Mouse (Mus musculus): Measurements from ENCODE around the gene Rbm38. TPM values are rescaled to one million over a fixed set of nuclear protein-coding genes. Genes with fewer than 3 reads are reported as not detected.

Rbm38 gene
- polyA plus RNA-seq, 1 experiment from 2014 or later: 37.9 TPM

DNA sequence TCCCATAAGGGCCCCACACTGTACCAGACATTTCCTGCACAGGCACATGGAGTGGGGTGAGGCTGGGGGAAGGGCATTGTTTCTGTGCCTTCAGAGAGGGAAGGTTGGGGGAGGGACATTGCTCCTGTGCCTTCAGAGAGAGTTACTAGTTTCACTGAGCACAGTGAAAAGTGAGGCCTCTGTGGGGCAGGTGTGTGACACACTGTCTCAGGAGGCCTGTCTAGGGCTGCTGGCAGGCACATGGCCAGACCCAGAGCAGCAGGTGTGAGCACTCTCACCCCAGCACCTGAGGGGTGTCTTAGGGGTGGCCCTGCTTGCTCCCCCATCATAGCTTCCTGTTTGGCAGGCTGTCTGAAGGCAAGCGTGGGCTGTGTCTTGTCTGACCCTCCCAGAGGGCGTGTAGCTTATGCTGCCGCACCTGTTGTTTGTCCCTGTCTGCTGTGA lies 6.4 kb downstream of the Rbm38 start:
- Histone ChIP-seq H3K9me3 (ENCODE audit: control insufficient read depth, low read depth, low read length) (no peaks in the 10 kb centered on the region), H3K4me1 (ENCODE audit: control insufficient read depth, insufficient read depth, low read length) (peaks cover 49% of the 10 kb centered on the region), H3K27me3 (ENCODE audit: control insufficient read depth, insufficient read depth, low read length) (no peaks in the 10 kb centered on the region), H3K4me3 (ENCODE audit: low read depth, low read length) (no peak overlapping the region), H3K4me2 (replicated peaks; ENCODE audit: low read depth, low read length) (no peak overlapping the region), H3K27ac (ENCODE audit: low read length) (peak overlapping the region; percentile 63), H3K36me3 (ENCODE audit: control insufficient read depth, insufficient read depth, low read length) (peaks cover under 1% of the 10 kb centered on the region), H3K9ac (replicated peaks; ENCODE audit: low read depth, low read length) (no peak overlapping the region)
- 0 out of 2 replicates have a peak, but pooled peaks have one; percentile 5 for ATAC-seq (ENCODE audit: insufficient number of reproducible peaks, insufficient read depth, low FRiP score, low read depth)
- WGBS: 51% methylated on average over 3 of the region's 3 CpGs

DNA sequence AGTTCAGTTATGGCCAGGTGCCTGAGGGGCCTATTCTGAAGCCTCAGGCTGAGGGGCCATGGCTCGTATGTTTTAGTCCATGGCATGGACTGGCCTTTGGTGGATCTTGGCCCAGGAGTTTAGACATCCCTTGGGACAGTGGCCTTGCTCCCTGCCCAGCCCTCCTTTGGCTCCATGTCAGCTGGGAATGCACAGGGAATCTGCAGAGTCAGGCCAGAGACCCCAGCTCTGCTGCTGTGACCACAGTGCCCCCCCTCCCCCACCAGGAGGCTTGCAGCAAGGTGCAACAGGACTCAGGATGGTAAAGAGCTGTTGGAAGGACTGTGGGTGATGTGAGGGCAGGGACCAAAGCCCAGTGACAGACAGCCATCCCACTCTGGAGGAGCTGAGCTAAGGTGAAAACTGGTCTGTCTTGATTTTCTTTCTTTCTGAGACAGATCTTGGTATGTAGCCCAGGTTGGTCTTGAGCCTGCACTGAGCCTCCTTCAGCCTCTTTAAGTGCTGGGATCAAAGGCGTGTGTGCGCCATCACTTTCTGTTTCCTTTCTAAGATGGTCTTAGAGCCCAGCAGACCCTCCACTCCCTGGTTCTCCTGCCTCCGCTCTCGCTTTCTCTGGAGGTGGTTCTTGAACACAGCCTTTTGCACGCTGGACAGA lies 7.0 kb downstream of the Rbm38 start:
- H3K36me3 ChIP-seq (ENCODE audit: control insufficient read depth, insufficient read depth, low read length): peaks cover 5% of the 10 kb centered on the region

DNA sequence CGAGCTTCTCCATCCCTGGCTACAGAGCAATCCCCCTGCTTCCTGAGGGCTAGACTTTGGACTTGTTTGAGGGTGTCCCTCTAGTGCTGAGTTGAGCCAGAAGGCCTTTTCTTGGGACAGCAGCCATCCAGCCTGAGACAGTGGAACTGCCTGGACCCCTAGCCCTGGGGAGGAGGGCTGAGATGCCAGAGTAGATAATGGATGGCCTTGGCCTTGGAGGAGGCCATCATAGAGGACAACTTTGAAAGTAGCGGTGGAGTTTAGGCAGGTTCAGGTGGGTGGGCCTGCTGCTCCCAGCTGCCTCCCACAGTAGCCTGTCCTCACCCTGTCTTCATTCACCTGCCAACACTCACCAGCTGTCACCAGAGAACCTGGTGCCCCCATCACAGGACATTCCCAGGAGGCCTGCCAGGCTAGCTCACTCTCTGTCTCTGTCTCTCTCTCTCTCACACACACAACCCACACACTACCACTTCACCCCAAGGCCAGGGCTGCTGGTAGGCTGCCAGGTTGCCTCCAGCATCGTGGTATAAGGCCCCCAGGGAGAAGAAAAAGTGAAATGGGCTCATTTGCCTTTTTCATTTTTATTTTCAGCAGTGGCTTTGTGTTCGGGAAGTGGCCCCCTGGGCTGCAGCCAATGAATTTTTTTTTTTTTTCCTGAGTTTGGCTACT lies 7.7 kb downstream of the Rbm38 start:
- no peak overlapping the region for H3K4me3 ChIP-seq (ENCODE audit: low read depth, low read length)
- 84% methylated on average over 4 of the region's 4 CpGs for WGBS
- peaks cover 5% of the 10 kb centered on the region for H3K36me3 ChIP-seq (ENCODE audit: control insufficient read depth, insufficient read depth, low read length)
- H3K9ac ChIP-seq (replicated peaks; ENCODE audit: low read depth, low read length): no peak overlapping the region
- no peak overlapping the region for H3K27ac ChIP-seq (ENCODE audit: low read length)
- H3K27me3 ChIP-seq (ENCODE audit: control insufficient read depth, insufficient read depth, low read length): no peaks in the 10 kb centered on the region
- H3K9me3 ChIP-seq (ENCODE audit: control insufficient read depth, low read depth, low read length): no peaks in the 10 kb centered on the region
- H3K4me2 ChIP-seq (replicated peaks; ENCODE audit: low read depth, low read length): no peak overlapping the region
- H3K4me1 ChIP-seq (ENCODE audit: control insufficient read depth, insufficient read depth, low read length): peaks cover 46% of the 10 kb centered on the region
- ATAC-seq (ENCODE audit: insufficient number of reproducible peaks, insufficient read depth, low FRiP score, low read depth): no peak

More for the DNA sequence above, 7.0 kb downstream of the Rbm38 start:
- H3K27ac ChIP-seq (ENCODE audit: low read length): peak overlapping the region; percentile 63; the same call in 1 of the 2 replicates
- H3K4me3 ChIP-seq (ENCODE audit: low read depth, low read length): no peak overlapping the region
- H3K4me1 ChIP-seq (ENCODE audit: control insufficient read depth, insufficient read depth, low read length): peaks cover 49% of the 10 kb centered on the region
- H3K4me2 ChIP-seq (replicated peaks; ENCODE audit: low read depth, low read length): no peak overlapping the region
- no peaks in the 10 kb centered on the region for H3K27me3 ChIP-seq (ENCODE audit: control insufficient read depth, insufficient read depth, low read length)
- no peak for ATAC-seq (ENCODE audit: insufficient number of reproducible peaks, insufficient read depth, low FRiP score, low read depth)
- H3K9ac ChIP-seq (replicated peaks; ENCODE audit: low read depth, low read length): no peak overlapping the region
- H3K9me3 ChIP-seq (ENCODE audit: control insufficient read depth, low read depth, low read length): no peaks in the 10 kb centered on the region
- 87% methylated on average over 6 of the region's 6 CpGs for WGBS

DNA sequence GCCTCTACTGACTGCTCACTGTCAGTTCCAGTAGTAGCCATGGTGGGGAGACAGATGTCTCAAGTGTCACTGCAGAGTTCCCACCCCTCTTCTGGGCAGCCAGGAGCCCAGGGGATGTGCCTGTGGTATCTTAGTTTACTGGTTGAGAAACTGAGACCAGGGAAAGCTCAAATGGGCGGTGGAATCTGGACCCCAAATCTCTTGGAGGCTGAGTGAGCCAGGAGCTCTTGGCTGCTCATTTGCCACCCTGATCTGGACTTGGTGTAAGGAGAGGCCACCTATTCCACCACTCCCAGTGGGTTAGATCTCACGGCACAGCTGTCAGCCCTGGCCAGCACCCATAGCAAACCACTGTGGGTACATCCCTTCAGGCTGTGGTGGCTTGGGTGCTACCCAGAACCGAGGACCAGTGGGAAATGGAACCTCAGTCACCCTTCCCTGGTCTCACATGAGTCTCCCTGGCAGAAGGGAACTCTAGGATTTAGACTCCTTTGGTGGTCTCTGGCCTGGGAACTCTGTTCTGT lies 8.3 kb downstream of the Rbm38 start:
- peaks cover 40% of the 10 kb centered on the region for H3K4me1 ChIP-seq (ENCODE audit: control insufficient read depth, insufficient read depth, low read length)
- ATAC-seq (ENCODE audit: insufficient number of reproducible peaks, insufficient read depth, low FRiP score, low read depth): no peak
- WGBS: 85% methylated on average over 3 of the region's 3 CpGs

DNA sequence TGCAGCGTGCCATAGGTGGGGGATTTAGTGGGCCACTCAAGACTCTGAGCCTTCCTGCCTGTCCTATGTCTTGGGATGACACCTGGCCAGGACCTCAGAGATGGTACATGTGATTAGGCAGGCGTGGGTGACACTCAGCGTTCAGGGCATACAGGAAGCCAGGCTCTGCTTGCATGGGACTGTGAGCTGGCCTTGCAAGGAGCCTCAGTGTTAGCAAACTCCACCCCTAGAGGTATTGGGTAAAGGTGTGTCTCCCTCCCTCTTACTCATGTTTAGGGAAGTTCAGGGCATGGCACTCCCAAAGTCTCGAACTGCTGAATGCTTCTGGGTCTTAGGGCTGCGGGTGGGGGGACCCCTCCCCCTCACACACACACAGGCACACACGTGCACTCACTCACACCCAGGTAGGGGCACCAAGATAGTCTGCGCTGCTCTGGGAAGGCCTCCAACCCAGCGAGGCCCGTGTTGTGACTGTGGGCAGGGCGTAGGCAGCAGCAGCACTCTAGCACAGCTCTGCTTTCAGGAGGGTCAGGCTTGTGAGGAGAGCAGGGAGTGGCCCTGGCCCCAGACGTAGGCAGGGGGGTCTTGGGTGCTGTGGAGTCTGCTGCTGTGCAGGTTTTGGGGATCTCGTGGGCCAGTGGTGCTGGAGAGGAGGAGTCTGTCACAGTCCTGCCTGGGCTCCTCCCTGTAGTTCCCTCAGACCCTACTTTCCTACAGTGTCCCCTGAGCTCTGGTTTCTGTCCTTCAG lies 10.5 kb downstream of the Rbm38 start:
- no peaks in the 10 kb centered on the region for H3K27me3 ChIP-seq (ENCODE audit: control insufficient read depth, insufficient read depth, low read length)
- H3K4me2 ChIP-seq (replicated peaks; ENCODE audit: low read depth, low read length): no peak overlapping the region
- ATAC-seq (ENCODE audit: insufficient number of reproducible peaks, insufficient read depth, low FRiP score, low read depth): peak; percentile 78
- H3K36me3 ChIP-seq (ENCODE audit: control insufficient read depth, insufficient read depth, low read length): peaks cover 16% of the 10 kb centered on the region
- peak overlapping the region; percentile 52 for H3K27ac ChIP-seq (ENCODE audit: low read length)
- no peaks in the 10 kb centered on the region for H3K9me3 ChIP-seq (ENCODE audit: control insufficient read depth, low read depth, low read length)
- WGBS: 71% methylated on average over 12 of the region's 12 CpGs
- H3K4me1 ChIP-seq (ENCODE audit: control insufficient read depth, insufficient read depth, low read length): peaks cover 21% of the 10 kb centered on the region
- no peak overlapping the region for H3K9ac ChIP-seq (replicated peaks; ENCODE audit: low read depth, low read length)
- no peak overlapping the region for H3K4me3 ChIP-seq (ENCODE audit: low read depth, low read length)

More for the DNA sequence above, 8.3 kb downstream of the Rbm38 start:
- Histone ChIP-seq H3K9me3 (ENCODE audit: control insufficient read depth, low read depth, low read length) (no peaks in the 10 kb centered on the region), H3K4me3 (ENCODE audit: low read depth, low read length) (no peak overlapping the region), H3K27ac (ENCODE audit: low read length) (no peak overlapping the region), H3K27me3 (ENCODE audit: control insufficient read depth, insufficient read depth, low read length) (no peaks in the 10 kb centered on the region), H3K4me2 (replicated peaks; ENCODE audit: low read depth, low read length) (no peak overlapping the region), H3K9ac (replicated peaks; ENCODE audit: low read depth, low read length) (no peak overlapping the region), H3K36me3 (ENCODE audit: control insufficient read depth, insufficient read depth, low read length) (peaks cover 6% of the 10 kb centered on the region)

DNA sequence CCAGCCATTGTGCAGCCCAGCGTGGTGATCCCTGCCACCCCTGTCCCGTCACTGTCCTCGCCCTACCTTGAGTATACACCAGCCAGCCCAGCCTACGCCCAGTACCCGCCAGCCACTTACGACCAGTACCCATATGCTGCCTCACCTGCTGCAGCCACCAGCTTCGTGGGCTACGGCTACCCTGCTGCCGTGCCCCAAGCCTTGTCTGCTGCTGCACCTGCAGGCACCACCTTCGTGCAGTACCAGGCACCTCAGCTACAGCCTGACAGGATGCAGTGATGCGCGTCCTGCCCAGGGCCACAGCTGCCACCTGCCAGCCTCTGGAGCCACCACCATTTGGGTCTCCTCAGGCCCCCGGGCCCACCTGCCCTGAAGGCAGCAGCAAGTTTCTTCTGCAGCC lies 13.2 kb downstream of the Rbm38 start:
- H3K27me3 ChIP-seq (ENCODE audit: control insufficient read depth, insufficient read depth, low read length): no peaks in the 10 kb centered on the region
- peaks cover 16% of the 10 kb centered on the region for H3K36me3 ChIP-seq (ENCODE audit: control insufficient read depth, insufficient read depth, low read length)
- WGBS: 96% methylated on average over 13 of the region's 13 CpGs
- no peak overlapping the region for H3K9ac ChIP-seq (replicated peaks; ENCODE audit: low read depth, low read length)
- no peaks in the 10 kb centered on the region for H3K9me3 ChIP-seq (ENCODE audit: control insufficient read depth, low read depth, low read length)
- H3K4me3 ChIP-seq (ENCODE audit: low read depth, low read length): no peak overlapping the region
- no peak for ATAC-seq (ENCODE audit: insufficient number of reproducible peaks, insufficient read depth, low FRiP score, low read depth)
- H3K27ac ChIP-seq (ENCODE audit: low read length): no peak overlapping the region
- no peaks in the 10 kb centered on the region for H3K4me1 ChIP-seq (ENCODE audit: control insufficient read depth, insufficient read depth, low read length)
- H3K4me2 ChIP-seq (replicated peaks; ENCODE audit: low read depth, low read length): no peak overlapping the region

DNA sequence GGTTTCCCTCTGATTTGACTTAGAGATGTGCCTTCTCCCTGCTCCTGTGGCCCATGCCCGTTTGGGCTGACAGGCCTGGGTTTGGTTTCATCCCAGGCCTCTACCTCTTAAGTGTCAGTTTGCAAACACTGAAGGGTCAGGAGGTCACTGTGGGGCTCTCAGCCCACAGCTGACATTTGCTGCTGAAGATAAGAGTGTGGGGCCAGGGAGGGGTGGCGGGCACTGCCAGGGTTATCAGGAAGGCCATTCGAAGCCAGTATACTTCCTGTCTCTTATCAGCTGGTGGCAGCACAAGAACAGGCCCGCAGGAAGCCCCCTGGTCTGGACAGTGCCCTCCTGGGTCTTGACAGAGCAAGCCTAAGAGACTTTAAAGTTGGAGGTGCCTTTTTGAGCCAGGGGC lies 14.7 kb downstream of the Rbm38 start:
- WGBS: 26% methylated on average over 4 of the region's 4 CpGs
- H3K27me3 ChIP-seq (ENCODE audit: control insufficient read depth, insufficient read depth, low read length): no peaks in the 10 kb centered on the region
- H3K4me2 ChIP-seq (replicated peaks; ENCODE audit: low read depth, low read length): no peak overlapping the region
- no peak overlapping the region for H3K9ac ChIP-seq (replicated peaks; ENCODE audit: low read depth, low read length)
- H3K36me3 ChIP-seq (ENCODE audit: control insufficient read depth, insufficient read depth, low read length): peaks cover 16% of the 10 kb centered on the region
- H3K4me3 ChIP-seq (ENCODE audit: low read depth, low read length): no peak overlapping the region
- peak; percentile 25; the same call in 1 of the 2 replicates for ATAC-seq (ENCODE audit: insufficient number of reproducible peaks, insufficient read depth, low FRiP score, low read depth)
- H3K27ac ChIP-seq (ENCODE audit: low read length): no peak overlapping the region
- no peaks in the 10 kb centered on the region for H3K9me3 ChIP-seq (ENCODE audit: control insufficient read depth, low read depth, low read length)
- H3K4me1 ChIP-seq (ENCODE audit: control insufficient read depth, insufficient read depth, low read length): no peaks in the 10 kb centered on the region

DNA sequence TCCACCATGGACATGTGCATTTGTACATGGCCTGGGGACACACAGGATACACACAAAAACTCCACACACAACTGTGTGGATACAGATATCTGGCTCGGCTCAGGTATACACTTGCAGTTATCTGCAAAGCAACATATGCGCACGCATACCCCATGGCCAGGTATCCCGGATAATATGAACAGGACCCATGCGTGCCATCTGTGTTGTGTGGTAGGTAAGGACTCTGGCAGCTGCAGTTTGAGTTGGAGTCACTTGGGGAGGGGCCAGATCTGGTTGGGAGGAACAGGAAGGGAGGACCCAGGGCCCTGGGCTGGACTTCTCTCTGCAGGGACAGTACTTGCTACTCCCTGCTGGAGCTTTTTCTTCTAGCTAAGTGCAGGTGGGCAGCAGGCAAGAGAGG lies 15.4 kb downstream of the Rbm38 start:
- no peak for ATAC-seq (ENCODE audit: insufficient number of reproducible peaks, insufficient read depth, low FRiP score, low read depth)
- H3K4me1 ChIP-seq (ENCODE audit: control insufficient read depth, insufficient read depth, low read length): no peaks in the 10 kb centered on the region
- no peak overlapping the region for H3K4me3 ChIP-seq (ENCODE audit: low read depth, low read length)
- H3K27ac ChIP-seq (ENCODE audit: low read length): no peak overlapping the region
- 92% methylated on average over 5 of the region's 5 CpGs for WGBS
- no peak overlapping the region for H3K9ac ChIP-seq (replicated peaks; ENCODE audit: low read depth, low read length)
- no peaks in the 10 kb centered on the region for H3K27me3 ChIP-seq (ENCODE audit: control insufficient read depth, insufficient read depth, low read length)
- peaks cover 16% of the 10 kb centered on the region for H3K36me3 ChIP-seq (ENCODE audit: control insufficient read depth, insufficient read depth, low read length)
- H3K4me2 ChIP-seq (replicated peaks; ENCODE audit: low read depth, low read length): no peak overlapping the region
- no peaks in the 10 kb centered on the region for H3K9me3 ChIP-seq (ENCODE audit: control insufficient read depth, low read depth, low read length)
